Mouse (Mus musculus) liver (tissue): ENCODE measurements around the gene Wdr90.
A peak's percentile ranks its signal among the peaks of the same experiment; 100 is the strongest.

ENCODE experiments used
- DNase-seq: peaks from one replicate; pipeline ENCODE4 v3.0.0-alpha.2; 2020; ENCODE audit warnings: mixed read lengths

Wdr90 gene

GRCm38 (mm10) chr17:25843636-25844395 is 17.5 kb downstream of the Wdr90 start:
- peak; percentile 65 for DNase-seq

DNA sequence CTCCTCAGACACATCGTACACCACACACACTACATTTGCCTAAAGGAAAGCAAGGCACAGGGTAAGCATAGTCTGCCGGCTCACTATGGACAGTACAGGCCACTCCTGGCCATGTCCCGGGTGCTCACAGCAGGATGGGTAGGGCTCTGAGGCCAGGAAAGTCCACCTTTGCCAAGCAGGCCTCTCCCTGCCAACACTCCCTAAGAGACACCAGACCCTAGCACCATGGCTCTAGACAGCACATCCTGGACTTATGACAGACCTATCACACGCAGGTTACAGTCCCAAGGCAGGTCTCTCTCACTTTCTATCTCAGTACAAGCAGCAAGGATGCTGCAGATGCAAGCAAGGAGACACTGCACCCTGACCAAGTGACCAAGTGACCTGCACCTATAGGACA is 18.2 kb downstream of the Wdr90 start:
- DNase-seq: no peak

DNA sequence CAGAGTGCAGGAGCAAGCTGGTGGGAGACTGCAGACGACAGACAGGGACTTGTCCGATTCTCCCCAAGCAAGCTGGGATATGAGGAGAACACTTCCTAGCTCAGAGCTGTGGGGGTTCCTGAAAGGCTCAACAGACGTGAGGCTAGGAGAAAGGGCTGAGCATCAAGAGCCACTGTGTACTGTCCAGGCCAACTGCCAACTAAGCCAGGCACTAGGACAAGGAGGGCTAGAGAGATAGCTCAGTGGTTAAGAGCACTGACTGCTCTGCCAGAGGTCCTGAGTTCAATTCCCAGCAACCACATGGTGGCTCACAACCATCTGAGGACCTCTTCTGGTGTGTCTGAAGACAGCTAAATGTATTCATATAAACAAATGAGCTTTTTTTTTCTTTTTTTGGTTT is 18.8 kb downstream of the Wdr90 start:
- DNase-seq: no peak

GRCm38 (mm10) chr17:25841117-25841880 is 20.0 kb downstream of the Wdr90 start, which contains the start of gene Gm20683:
Gene Gm20683 (minus strand): TSS chr17:25841763.
- no peak for DNase-seq

DNA sequence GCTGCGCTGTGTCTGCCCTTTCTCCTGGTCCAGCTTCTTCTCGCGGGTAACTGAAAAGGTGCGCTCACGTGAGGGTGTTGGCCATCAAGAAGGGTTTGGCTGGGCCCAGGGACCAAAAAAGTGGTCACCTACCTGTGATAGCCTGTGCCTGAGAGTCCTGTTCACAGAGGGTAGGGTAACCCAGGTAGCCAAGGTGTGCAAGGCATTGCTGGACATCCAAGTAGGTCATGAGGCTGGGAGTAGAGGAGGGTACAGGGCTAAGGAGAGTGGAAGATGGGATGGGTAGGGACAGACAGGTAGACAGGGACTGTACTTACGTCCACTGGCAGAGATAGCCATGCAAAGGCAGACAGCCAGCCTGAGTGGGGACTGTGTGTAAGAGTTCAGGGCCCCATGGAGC is 20.8 kb downstream of the Wdr90 start:
- no peak for DNase-seq

DNA sequence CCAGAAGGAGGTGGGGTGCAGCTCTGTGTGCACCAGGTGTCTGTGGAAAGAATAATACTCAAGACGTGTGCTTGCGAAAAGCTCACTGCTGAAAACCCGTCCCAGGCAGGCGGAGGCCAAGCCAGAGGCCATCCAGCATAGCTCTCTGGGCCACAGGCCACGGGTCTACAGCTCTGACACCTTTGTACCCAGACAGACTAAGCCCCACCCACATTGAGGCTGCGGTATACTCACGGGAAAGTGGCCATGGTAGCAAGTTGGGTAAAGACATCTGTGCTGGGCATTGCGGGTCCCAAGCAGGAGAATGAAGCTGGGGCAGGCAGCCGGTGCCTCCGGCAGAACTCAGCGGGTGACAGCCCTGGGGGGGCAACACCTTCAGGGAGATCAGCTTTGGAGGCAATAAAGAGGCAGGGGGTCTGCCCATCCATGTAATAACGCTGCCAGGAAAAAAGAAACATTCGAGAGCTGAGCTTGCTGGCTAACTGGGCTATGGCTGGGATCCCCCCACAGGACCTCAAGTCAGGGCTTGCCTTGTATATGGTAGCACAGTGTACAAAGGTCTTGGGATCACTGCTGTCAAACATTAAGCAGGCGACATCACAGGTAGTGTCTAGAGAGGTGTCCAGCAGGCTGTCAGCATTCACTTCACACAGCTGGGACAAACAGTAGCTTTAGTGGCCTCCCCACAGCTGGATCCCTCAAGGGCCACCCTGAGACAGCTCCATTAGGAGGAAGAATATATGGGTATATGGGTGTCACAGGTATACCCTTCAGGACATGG is 21.7 kb downstream of the Wdr90 start:
- peak; percentile 32 for DNase-seq

- DNase-seq: no peak
These were observed 22.4 kb downstream of the Wdr90 start for GRCm38 (mm10) chr17:25838904-25839303.

DNA sequence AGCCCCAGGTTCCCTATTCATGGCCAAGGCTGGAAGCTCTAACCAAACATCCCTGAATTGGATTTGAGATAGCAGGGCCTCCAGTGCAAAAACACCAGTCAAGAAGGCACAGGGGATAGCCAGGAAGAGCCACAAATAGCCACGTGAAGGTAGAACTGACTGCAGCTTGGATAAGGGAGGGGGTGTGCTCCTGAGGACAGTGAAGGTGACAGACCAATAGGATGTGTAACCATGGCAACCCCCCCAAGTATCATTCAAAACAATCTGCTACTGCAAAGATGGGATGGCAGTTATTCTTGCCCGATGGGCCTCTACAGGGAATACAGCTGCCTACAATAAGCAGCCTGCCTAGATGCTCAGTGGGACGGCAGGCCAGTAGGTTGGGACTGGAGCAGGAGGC is 23.8 kb downstream of the Wdr90 start:
- DNase-seq: no peak

GRCm38 (mm10) chr17:25837076-25837410 is 24.3 kb downstream of the Wdr90 start, which contains the start of gene Rhbdl1:
Gene Rhbdl1 (minus strand): TSS chr17:25837295.
- peak; percentile 60 for DNase-seq

- no peak for DNase-seq
These were observed 24.8 kb downstream of the Wdr90 start for GRCm38 (mm10) chr17:25836397-25837075.

GRCm38 (mm10) chr17:25835816-25836215 is 25.5 kb downstream of the Wdr90 start:
- no peak for DNase-seq

DNA sequence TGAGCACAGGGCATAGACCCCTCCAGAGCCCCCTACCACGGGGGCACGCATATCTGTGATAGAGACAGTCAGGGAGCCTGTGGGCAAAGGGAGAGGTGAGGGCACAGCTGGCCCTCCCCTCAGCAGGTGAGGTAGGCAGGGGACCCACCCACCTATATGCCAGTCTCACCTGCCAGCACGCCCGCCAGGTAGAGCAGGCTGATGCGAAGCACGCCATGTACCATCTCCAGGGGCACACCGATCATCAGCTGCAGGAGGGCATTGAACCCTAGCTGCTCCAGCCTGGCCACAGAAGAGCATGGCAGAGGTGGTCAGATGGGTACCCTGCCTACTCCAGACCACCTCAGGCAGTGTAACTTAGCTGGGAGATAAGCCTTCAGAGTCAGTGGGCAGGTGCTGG is 26.0 kb downstream of the Wdr90 start:
- no peak for DNase-seq

DNA sequence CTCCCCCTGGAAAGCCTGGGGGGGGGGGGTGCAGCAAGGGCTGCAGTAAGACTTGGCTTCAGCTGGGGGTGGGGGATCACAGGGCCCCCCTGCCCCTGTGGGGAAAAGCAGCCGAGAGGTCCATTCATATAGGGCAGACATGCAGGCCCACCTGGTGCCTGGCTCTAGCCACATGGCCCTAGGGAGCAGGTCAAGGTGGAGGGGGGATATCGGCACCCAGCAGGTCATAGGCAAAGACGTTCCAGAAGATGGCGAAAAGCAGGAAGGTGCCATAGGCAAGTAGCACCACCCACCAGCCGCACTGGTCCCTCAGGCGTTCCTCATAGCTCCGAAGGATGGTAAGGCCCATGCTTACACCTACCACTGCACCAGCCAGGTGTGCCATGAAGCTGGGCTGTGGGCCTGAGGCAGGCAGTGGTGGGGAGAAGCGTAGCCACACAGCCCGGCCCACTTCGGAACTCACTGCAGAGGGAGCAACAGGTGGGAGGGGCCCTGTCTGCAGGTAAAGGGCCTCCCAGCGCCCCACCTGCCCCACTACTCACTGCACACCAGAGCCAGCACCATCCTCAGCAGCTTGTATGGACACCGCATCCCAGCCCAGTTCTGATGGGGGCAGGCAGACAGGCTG is 26.6 kb downstream of the Wdr90 start:
- DNase-seq: no peak

GRCm38 (mm10) chr17:25833961-25834594 is 27.2 kb downstream of the Wdr90 start:
- no peak for DNase-seq

DNA sequence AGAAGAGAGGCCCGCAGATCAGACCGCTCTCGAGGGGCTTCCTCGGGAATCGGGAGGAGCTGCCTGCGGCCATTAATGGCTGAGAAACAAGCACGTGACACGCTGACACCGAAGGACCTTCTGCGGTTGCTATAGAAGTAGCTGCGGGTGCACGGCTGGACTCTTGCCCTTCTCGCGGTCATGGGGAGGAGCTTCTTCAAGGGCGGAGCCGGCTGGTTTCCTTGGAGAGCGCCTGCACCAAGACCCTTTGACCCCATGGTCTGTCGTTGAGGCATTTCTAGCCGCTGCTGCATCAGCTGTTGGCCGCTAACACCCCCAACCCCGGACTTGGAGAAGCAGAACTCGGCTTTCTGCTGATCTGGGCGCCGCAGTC is 28.0 kb downstream of the Wdr90 start, which contains the start of gene Stub1:
Stub1 (minus strand) TSS at position 114 of the 373 bp plus-strand sequence.
- peak; percentile 87 for DNase-seq

- peak; percentile 100 for DNase-seq
These were observed 28.6 kb downstream of the Wdr90 start for GRCm38 (mm10) chr17:25832436-25833290.

DNA sequence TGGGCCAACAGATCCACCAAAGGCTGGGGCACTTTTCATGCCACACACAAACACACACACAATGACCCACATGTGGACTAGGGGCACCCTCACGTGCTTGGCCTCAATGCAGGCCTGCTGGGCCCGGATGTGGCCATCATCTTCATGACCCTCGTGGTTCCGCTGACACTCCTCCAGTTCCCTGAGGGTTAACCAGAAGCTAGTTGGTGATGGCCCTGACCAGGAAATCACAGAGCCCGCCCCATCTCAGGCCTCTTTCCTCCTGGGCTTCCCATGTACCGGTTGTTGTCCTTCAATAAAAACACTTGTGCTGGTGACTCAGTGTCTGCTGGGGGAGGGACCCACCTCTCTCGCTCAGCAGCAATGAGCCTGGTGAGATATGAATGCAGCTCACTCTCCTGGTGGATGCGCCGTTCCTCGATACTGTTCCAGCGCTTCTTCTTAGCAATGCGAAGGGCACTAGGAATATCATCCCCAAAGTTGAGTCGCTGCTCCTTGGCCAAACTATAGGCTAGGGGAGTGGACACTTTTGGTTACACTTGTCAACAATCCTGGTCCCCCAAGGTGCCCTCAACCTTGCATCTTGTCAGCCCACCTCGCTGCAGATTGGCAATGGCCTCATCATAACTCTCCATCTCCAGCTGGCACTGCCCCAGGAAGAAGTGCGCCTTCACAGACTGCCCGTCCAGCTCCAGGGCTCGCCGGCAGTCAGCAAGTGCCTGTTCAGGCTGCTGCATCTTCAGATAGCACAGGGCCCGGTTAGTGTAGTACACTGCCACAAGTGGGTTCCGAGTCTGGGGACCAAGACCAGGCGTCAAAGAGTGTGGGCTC is 29.6 kb downstream of the Wdr90 start:
- DNase-seq: no peak

DNA sequence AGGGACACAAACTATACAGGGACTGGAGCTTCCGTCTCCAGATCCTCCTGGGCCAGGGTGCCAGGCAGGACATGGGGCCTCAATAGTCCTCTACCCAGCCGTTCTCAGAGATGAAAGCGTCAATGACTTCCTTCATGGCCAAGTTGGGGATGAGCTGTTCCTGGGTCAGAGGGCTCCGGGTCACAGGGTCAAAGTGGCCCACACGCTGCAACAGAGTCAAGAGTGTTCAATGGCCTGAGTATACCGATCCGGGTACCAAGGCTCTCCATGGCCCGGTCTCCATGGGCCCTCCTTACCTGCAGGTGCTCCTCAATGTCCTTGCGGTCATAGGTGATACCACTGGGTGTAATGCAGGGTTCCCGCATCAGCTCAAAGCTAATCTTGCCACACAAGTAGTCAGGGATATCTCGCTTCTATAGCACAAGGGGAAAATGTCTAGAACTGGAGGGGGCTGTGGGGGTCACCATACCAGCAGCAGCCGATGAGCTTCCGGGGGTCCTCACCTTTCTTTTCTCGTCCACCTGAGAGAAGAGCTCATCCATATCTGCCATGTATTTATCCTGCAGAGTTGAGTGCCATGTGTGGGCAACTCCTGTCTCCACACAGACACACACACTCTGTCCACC is 30.4 kb downstream of the Wdr90 start:
- no peak for DNase-seq

DNA sequence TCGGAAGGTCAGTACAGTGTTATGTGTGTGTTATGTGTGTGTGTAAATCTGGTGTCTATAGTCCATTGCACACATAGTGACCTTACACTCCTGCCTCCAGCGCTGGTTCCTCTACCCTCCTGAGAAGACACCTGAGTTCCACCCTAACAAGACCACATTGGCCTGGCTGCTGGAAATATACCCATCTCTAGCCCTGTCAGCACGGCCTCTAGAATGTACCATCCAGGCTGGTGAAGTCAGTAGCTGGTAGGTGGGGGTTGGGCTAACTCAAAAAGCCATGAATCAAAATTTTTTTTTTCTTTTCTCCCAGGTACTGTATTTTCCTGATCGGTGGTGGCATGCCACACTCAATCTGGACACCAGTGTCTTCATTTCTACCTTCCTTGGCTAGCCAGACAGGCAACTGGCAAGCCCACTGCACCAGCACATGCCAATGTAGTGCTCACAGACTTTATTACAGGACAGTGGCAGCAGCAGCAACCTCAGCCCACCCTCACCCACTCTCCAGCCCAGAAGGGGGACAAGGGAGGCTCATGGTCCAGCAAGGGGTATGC is 31.0 kb downstream of the Wdr90 start:
- DNase-seq: no peak
